Mouse (Mus musculus): ENCODE results near the gene Chmp2a. TPM values are rescaled to one million over a fixed set of nuclear protein-coding genes. Genes with fewer than 3 reads are reported as not detected.

Chmp2a gene
- polyA plus RNA-seq, 1 experiment from 2014 or later: 126 TPM

- H3K27ac ChIP-seq (replicated peaks): no peak overlapping the region
- ATAC-seq (ENCODE audit: extremely low read depth, insufficient number of reproducible peaks, low FRiP score, low TSS enrichment): no peak
- no peak overlapping the region for H3K4me3 ChIP-seq
- no peaks in the 10 kb centered on the region for H3K36me3 ChIP-seq
- peaks cover 7% of the 10 kb centered on the region for H3K4me1 ChIP-seq
- no peak overlapping the region for H3K4me2 ChIP-seq
- no peaks in the 10 kb centered on the region for H3K27me3 ChIP-seq (replicated peaks)
- no peak overlapping the region for H3K9ac ChIP-seq
- WGBS: 26% methylated on average over 6 of the region's 6 CpGs
- no peaks in the 10 kb centered on the region for H3K9me3 ChIP-seq
These were observed 20.2 kb downstream of the Chmp2a start for GRCm38 (mm10) chr7:13014275-13014839.

GRCm38 (mm10) chr7:13013671-13014070 lies 20.9 kb downstream of the Chmp2a start:
- no peak overlapping the region for H3K9ac ChIP-seq
- WGBS: 54% methylated on average over 4 of the region's 4 CpGs
- peaks cover 10% of the 10 kb centered on the region for H3K4me1 ChIP-seq
- H3K27ac ChIP-seq (replicated peaks): no peak overlapping the region
- no peak overlapping the region for H3K4me2 ChIP-seq
- no peaks in the 10 kb centered on the region for H3K36me3 ChIP-seq
- H3K4me3 ChIP-seq: no peak overlapping the region
- ATAC-seq (ENCODE audit: extremely low read depth, insufficient number of reproducible peaks, low FRiP score, low TSS enrichment): no peak
- no peaks in the 10 kb centered on the region for H3K27me3 ChIP-seq (replicated peaks)
- no peaks in the 10 kb centered on the region for H3K9me3 ChIP-seq

GRCm38 (mm10) chr7:13010005-13010908 lies 24.4 kb downstream of the Chmp2a start, which contains the start of gene Zbtb45:
TSS of gene Zbtb45 (minus strand) at chr7:13010034.
- H3K27me3 ChIP-seq (replicated peaks): peaks cover 16% of the 10 kb centered on the region
- ATAC-seq (ENCODE audit: extremely low read depth, insufficient number of reproducible peaks, low FRiP score, low TSS enrichment): no peak; the same call in 1 of the 2 replicates
- no peaks in the 10 kb centered on the region for H3K9me3 ChIP-seq
- peak within 1 kb of the TSS; percentile 88 for H3K9ac ChIP-seq
- peaks cover 30% of the 10 kb centered on the region for H3K36me3 ChIP-seq
- peak within 1 kb of the TSS; percentile 95 for H3K4me2 ChIP-seq
- 14% methylated on average over 26 of the region's 26 CpGs for WGBS
- peak within 1 kb of the TSS; percentile 64 for H3K4me3 ChIP-seq
- H3K4me1 ChIP-seq: peaks cover 23% of the 10 kb centered on the region
- peak within 1 kb of the TSS; percentile 94 for H3K27ac ChIP-seq (replicated peaks)

GRCm38 (mm10) chr7:13009143-13010004 lies 25.2 kb downstream of the Chmp2a start:
- no peaks in the 10 kb centered on the region for H3K9me3 ChIP-seq
- H3K9ac ChIP-seq: peak overlapping the region; percentile 88
- peaks cover 38% of the 10 kb centered on the region for H3K36me3 ChIP-seq
- ATAC-seq (ENCODE audit: extremely low read depth, insufficient number of reproducible peaks, low FRiP score, low TSS enrichment): peak; percentile 80
- WGBS: under 1% methylated on average over 42 of the region's 42 CpGs
- peak overlapping the region; percentile 64 for H3K4me3 ChIP-seq
- peak overlapping the region; percentile 94 for H3K27ac ChIP-seq (replicated peaks)
- peak overlapping the region; percentile 95 for H3K4me2 ChIP-seq
- peaks cover 23% of the 10 kb centered on the region for H3K4me1 ChIP-seq
- H3K27me3 ChIP-seq (replicated peaks): peaks cover 16% of the 10 kb centered on the region

- Histone ChIP-seq H3K27me3 (replicated peaks) (peaks cover 16% of the 10 kb centered on the region), H3K36me3 (peaks cover 47% of the 10 kb centered on the region), H3K9me3 (no peaks in the 10 kb centered on the region), H3K27ac (replicated peaks) (no peak overlapping the region), H3K9ac (peak overlapping the region; percentile 59), H3K4me2 (no peak overlapping the region), H3K4me3 (no peak overlapping the region), H3K4me1 (peaks cover 23% of the 10 kb centered on the region)
- ATAC-seq (ENCODE audit: extremely low read depth, insufficient number of reproducible peaks, low FRiP score, low TSS enrichment): no peak
- 37% methylated on average over 57 of the region's 57 CpGs for WGBS
These were observed 27.1 kb downstream of the Chmp2a start for GRCm38 (mm10) chr7:13007341-13008092.

- Histone ChIP-seq H3K36me3 (peaks cover 47% of the 10 kb centered on the region), H3K9me3 (no peaks in the 10 kb centered on the region), H3K4me3 (no peak overlapping the region), H3K27me3 (replicated peaks) (peaks cover 16% of the 10 kb centered on the region), H3K9ac (no peak overlapping the region), H3K27ac (replicated peaks) (no peak overlapping the region), H3K4me1 (peaks cover 23% of the 10 kb centered on the region), H3K4me2 (no peak overlapping the region)
- ATAC-seq (ENCODE audit: extremely low read depth, insufficient number of reproducible peaks, low FRiP score, low TSS enrichment): no peak
- WGBS: 87% methylated on average over 10 of the region's 10 CpGs
These were observed 28.1 kb downstream of the Chmp2a start for GRCm38 (mm10) chr7:13006531-13006930.

- no peak overlapping the region for H3K4me3 ChIP-seq
- no peak overlapping the region for H3K27ac ChIP-seq (replicated peaks)
- H3K27me3 ChIP-seq (replicated peaks): peaks cover 16% of the 10 kb centered on the region
- no peak for ATAC-seq (ENCODE audit: extremely low read depth, insufficient number of reproducible peaks, low FRiP score, low TSS enrichment)
- no peaks in the 10 kb centered on the region for H3K9me3 ChIP-seq
- no peak overlapping the region for H3K9ac ChIP-seq
- H3K4me1 ChIP-seq: peaks cover 23% of the 10 kb centered on the region
- peaks cover 47% of the 10 kb centered on the region for H3K36me3 ChIP-seq
- WGBS: 84% methylated on average over 17 of the region's 17 CpGs
- H3K4me2 ChIP-seq: no peak overlapping the region
These were observed 28.6 kb downstream of the Chmp2a start for GRCm38 (mm10) chr7:13006011-13006410.

GRCm38 (mm10) chr7:13003380-13003779 lies 31.2 kb downstream of the Chmp2a start:
- H3K4me1 ChIP-seq: peaks cover 10% of the 10 kb centered on the region; the same call in 1 of the 2 replicates
- ATAC-seq (ENCODE audit: extremely low read depth, insufficient number of reproducible peaks, low FRiP score, low TSS enrichment): no peak
- WGBS: 70% methylated on average over 5 of the region's 5 CpGs

GRCm38 (mm10) chr7:13001584-13001983 lies 33.0 kb downstream of the Chmp2a start:
- Histone ChIP-seq H3K4me1 (no peaks in the 10 kb centered on the region), H3K4me3 (no peak overlapping the region), H3K9ac (no peak overlapping the region), H3K36me3 (peaks cover 28% of the 10 kb centered on the region), H3K9me3 (no peaks in the 10 kb centered on the region), H3K27me3 (replicated peaks) (no peaks in the 10 kb centered on the region), H3K27ac (replicated peaks) (no peak overlapping the region), H3K4me2 (no peak overlapping the region)
- no peak for ATAC-seq (ENCODE audit: extremely low read depth, insufficient number of reproducible peaks, low FRiP score, low TSS enrichment)
- WGBS: 63% methylated on average over 1 of the region's 1 CpGs

More at GRCm38 (mm10) chr7:13003380-13003779, 31.2 kb downstream of the Chmp2a start:
- H3K4me2 ChIP-seq: no peak overlapping the region
- no peak overlapping the region for H3K27ac ChIP-seq (replicated peaks)
- H3K27me3 ChIP-seq (replicated peaks): peaks cover 16% of the 10 kb centered on the region
- peaks cover 46% of the 10 kb centered on the region for H3K36me3 ChIP-seq
- no peaks in the 10 kb centered on the region for H3K9me3 ChIP-seq
- H3K4me3 ChIP-seq: no peak overlapping the region
- H3K9ac ChIP-seq: no peak overlapping the region

GRCm38 (mm10) chr7:12998851-12999250 lies 35.8 kb downstream of the Chmp2a start, which contains the start of gene Trim28:
TSS of gene Trim28 (plus strand) at chr7:12999114.
- Histone ChIP-seq H3K9me3 (no peaks in the 10 kb centered on the region), H3K4me2 (no peak within 1 kb of the TSS), H3K36me3 (peaks cover 6% of the 10 kb centered on the region), H3K27me3 (replicated peaks) (no peaks in the 10 kb centered on the region), H3K4me1 (no peaks in the 10 kb centered on the region), H3K9ac (no peak within 1 kb of the TSS), H3K4me3 (no peak within 1 kb of the TSS), H3K27ac (replicated peaks) (no peak within 1 kb of the TSS)
- no peak for ATAC-seq (ENCODE audit: extremely low read depth, insufficient number of reproducible peaks, low FRiP score, low TSS enrichment)
- WGBS: 66% methylated on average over 3 of the region's 3 CpGs

Data from heart, embryonic 13.5 days (tissue).